Mouse (Mus musculus): Measurements from ENCODE around the gene Rabac1.

The Rabac1 gene

DNA sequence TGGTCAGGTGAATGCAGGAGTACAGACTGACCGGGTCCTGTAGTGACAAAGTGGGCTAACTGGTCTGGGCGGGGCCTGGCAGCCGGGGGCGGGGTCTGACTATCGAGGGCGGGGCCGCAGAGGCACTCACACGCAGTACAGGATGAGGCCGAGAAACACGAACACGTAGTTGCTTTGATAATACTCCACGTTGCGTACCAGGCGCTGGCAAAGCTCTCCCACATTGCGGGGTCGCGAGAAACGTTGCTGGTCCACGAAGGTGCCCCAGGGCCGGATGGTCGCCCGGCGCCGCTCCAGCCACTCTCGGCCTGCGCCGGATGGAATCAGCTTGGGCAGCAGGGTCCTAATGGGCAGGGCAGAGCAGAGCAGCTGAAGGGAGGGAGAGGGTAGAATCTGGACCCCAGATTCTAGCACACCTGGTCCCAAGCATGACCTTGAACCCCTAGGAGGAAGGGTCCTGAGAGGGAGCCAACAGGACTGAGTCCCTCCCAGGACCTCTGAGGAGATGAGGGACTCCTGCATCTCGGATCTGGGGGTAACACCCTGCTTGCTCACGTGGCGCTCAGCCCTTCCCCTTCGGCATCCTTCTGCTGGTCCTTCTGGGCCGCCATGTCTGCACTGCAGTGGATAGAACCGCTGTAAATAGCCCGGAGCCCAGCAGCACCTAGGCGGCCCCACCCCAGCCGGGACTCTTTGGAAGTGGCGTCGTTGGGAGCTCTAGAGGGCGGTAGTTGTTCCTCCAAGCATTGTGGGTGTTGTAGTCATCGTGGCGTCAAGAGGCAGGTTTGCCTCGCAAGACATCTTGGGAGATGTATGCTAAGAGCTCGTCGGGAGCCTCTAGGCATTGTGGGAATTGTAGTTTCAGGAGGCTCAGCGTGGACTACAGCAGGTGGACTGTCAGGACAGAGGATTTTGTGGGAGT is at the start of gene Rabac1:
Gene Rabac1 (minus strand): TSS at position 783 of the 922 bp plus-strand sequence.
- in situ Hi-C loops (cut with MboI, MseI), result loop anchor here in 1 of 2 experiments (25.0 kb wide), 1 partner anchor 885 kb away; the partner anchor contains the start of gene Zfp180

DNA sequence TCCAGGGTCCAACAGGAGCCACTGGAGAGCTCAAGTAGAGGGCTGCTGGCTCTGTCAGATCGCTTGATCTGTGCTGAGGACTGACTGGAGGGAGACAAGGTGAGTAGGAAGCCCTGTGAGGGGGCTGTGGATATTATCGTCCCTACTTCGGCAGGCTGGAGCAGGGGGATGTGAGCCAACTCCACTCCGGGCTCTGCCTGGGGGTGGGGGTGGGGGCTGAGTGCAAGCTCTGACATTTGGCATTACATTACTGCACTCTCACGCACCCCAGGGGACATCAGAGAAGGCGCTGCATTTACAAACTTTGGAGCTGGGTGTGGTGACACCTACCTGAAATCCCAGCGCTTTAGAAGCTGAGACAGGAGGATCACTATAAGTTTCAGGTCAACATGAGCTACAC is 39.0 kb upstream of the Rabac1 start:
- in situ Hi-C loops (cut with MboI, MseI), result no loop called here

DNA sequence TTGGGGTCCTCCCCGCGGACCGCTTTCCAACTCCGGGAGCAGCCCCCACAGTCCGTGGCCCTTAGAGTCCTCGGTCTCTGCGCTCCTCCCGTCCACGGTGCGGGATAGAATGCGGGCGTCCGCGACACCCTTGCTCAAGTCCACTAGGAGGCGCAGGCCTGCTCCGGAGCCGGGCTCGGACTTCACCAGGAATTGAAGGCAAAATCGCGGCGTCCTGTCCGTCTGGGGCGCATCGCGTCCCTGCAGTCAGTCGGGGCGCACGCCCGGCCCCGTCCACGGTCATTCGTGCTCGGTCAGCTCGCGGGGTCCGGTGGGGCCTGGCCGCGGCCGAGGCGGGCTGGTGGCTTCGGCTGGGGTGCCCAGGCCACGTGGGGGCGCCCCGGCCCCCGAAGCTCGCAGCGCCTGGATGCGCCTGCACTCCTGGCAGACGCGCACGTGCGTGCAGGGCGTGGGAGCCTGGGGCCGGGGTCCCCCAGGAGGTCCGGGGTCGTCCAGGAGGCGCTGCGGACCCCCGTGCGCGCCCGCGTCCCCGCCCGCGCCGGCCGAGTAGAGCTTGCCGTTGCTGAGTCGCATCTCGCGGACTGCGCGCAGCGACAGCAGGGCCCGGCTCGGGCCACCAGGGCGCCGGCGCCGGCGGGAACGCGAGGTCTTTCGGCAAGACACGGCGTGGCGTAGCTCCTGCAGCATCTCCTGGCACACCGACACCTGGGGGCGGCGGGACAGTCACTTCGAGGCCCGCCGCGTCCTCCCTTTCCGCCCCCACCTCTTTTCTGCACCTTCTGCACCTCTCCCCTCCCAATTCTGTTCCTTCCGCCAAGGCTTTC is 37.7 kb upstream of the Rabac1 start:
- in situ Hi-C loops (cut with MboI, MseI), result no loop called here

DNA sequence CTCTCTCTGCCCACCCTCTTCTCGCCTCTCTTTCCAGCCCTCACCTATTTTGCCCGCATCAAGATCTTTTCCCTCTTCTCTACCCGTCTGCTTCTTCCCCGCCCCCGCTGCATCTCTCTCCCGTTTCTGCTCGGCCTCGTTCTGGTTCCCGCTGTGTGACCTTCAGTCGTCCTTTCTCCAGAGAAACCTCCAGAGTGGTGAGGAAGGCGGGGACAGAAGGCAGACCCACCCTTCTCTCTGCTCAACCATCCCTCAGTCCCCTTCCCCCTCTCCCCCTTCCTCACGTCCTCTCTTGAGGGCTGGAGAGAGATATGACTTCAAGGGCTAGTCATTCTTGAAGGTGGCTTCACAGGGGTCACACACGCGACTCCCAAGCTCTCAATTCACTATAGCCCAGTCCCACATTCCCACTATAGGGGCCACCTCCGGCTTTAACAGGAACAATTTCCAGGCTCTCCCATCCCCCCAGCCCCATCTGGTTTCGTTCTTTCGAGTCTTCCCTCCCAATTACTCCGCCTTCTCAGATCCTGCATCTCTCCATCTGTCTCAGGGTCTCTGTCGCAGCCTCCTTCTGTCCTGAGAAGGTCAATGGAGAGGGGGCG is 36.6 kb upstream of the Rabac1 start:
- in situ Hi-C loops (cut with MboI, MseI), result no loop called here

DNA sequence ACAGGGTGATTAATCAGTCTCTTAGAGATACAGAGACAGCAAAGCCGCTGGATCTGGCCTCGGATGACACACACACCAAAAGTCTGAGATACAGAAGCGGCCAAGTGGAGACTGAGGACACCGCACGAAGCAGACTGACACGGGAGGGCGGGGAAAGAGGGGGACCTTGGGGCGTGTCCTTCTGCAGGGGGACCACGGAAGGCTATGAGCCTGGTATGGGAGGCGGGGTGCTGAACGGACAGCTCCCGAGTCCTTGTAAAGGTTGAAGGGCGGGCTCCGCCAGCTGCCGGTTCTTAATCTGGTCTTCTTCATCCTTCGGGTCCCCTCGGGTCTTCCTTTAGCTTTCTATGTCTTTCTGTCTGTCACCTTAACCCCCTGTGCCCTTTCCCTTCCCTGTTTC is 36.1 kb upstream of the Rabac1 start:
- in situ Hi-C loops (cut with MboI, MseI), result no loop called here

DNA sequence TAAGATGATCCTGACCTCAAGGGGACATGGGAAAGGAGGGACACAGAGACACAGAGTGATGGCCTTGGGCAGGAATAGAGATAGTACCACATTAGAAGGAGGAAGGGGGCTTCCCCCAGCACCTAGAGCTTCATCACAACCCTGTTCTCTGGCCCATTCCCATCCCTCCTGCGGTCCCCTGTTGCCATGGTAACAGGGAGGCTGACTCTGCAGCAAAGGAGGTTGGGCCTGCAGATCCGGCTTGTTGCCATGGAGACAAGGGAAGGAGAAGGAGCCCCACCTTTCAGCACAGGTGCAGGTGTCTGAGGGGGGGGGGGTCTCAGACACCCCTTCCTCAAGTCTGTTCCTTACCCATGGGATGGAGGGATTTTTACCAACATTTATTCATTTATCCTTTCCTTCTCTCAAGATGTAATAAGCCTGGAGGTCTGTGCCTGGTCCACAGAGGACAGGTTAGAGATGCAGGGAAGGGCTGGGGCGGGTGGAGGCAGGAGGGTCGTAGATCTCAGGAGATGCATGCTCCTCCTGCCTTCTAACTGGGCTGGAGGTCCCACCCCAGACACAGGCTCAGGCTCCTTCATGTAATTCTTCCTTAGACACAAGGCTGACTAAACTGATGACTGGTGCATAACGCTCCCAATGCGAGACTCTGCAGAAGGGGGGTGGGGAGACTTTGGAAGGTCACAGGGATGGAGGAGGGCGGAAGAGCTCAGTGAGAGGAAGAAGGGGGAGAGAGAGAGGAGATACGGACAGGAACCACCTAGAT is 35.2 kb upstream of the Rabac1 start:
- in situ Hi-C loops (cut with MboI, MseI), result no loop called here

DNA sequence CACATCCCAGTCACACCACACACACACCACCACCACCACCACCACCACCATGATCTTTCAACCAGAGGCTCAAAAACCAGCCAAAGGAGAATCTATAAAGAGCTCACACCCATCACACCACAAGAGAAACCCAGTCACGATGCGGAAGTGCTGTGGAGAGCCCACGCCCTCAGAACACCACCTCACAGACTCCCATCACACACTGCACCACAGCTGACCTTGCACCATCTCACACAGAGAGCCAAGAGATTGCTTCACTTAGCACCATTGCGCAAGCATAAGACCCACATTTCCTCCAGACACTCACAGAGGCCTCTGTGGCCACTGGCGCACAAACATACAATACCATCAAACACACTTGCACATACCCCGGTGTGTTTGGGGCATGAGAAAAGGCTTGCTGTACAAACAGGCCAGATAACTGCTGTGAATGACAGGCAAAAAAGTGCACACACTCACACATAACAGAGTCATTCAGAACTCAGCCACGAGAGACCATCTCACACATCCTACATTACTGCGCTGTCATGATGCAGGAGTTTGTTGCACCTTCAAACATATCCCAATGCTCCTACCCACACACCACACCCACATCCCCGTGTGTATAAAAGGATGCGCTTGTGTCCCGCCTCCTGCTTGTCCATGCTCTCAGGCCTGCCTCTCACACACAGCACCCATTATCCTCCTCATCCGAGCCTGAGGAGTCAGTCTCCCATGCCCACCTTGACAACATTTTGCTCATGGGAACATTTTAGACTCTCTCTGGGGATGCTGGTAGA is 34.2 kb upstream of the Rabac1 start:
- in situ Hi-C loops (cut with MboI, MseI), result no loop called here

DNA sequence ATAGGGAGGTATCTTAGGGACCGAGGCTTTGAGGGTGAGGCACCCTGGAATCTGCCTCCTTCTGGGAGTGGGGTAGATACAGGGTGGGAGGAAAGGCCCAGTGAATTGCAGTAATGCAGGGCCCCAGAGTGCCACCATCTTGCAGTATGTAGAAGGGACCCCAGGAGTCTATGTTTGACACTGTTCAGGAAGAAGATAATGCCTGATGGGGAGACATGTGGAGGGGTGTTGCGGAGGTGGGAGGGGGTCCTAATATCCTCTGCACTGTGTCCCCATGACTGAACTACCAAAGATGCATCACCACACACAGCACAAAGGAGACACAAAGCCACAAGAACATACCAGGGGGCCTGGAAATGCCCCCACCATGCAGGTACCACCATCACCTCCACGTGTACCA is 33.6 kb upstream of the Rabac1 start:
- in situ Hi-C loops (cut with MboI, MseI), result no loop called here

DNA sequence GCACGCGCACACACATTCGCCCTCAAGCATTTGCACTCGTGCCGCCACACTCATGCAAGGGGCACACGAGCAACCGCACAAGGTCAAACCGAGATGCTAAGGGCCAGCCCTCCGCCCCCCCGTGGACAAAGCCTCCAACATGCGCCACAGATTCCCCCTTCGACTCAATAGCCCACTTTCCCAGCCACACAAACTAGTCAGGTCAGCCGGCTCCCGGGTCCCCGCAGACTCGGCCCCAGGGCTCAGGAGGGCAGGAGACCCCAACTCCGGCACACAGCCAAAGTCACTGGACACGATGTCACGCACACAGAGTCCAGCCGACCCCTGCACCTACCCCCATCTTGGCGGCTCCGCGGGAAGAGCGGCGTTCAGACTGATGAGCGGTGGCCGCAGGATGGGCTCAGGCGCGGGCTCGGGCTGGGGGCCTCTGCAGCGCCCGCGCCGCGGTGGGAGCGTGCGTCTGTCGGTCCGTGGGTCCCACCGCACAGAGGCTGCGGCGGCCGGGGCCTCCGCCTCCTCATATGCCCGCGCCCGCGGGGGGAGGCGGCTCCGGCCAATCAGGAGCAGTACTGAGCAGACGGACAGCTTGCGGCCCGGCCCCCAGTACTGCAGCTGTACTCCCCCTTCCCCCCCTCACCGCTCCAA is 33.0 kb upstream of the Rabac1 start, which contains the start of gene Atp1a3:
Gene Atp1a3 (minus strand): TSS at position 538 of the 645 bp plus-strand sequence.
- in situ Hi-C loops (cut with MboI, MseI), result no loop called here

DNA sequence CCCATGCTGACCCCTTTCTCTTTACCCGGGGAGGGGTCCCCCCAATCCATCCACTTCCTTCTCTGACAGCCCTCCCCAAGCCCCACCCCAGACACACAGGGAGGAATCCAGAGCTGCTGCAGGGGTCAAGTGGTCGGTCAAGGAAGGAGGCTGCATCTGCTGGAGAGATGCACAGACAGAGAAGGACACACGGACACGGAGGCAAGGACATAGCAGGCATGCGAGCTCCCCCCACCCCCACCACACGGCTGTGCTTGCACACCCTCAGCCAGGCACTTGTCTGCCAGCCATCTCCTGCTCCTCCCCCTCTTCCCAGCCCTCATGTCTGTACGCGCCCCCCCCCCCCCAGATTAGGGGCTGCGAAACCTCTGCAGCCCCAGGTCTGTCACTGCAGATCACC is 32.3 kb upstream of the Rabac1 start:
- in situ Hi-C loops (cut with MboI, MseI), result no loop called here

DNA sequence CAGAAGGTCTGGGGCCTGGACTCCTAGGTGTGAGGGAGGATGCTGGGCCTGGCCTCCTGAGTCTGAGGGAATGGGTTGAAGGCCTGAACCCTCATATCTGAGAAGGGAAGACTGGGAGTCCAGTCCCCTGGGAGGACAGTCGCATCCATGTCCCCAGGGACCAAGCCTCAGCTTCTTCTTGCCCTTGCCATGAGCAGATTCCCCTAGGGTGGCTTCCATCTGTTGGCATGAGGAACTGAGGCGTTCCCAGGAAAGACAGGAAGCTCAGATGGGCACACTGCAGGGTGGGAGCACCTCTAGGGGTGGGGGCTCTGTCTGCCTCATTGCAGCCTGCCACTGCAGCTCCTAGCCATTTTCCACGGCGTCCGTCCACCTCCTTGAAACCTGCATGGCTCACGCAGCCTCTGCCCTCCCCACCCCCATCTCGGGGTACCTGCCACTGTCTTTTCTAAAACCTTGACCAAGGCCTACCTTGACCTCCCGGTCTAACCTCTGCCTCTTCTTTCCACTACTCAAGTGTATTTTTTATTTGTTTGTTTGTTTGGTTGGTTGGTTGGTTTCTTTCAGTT is 31.4 kb upstream of the Rabac1 start:
- in situ Hi-C loops (cut with MboI, MseI), result no loop called here

DNA sequence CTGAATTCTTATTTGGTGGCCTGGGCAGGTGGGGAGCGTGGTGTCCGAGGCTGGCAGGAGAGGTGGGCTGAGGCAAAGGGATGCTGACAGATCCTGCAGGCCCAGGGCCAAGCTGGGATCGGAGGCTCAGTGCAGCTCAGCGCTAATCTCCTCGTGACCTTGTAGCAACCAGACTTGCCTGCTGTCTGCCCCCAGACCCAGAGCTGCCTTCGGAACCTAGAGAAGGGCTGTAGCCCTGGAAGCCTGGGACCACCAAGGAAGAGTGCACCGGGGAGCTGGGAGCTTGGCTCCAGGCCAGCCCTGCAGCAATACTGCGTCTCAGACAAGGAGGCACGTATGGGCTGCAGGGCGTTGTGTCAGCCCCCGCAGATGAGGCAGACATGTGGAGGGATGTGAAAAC is 30.7 kb upstream of the Rabac1 start:
- in situ Hi-C loops (cut with MboI, MseI), result no loop called here

DNA sequence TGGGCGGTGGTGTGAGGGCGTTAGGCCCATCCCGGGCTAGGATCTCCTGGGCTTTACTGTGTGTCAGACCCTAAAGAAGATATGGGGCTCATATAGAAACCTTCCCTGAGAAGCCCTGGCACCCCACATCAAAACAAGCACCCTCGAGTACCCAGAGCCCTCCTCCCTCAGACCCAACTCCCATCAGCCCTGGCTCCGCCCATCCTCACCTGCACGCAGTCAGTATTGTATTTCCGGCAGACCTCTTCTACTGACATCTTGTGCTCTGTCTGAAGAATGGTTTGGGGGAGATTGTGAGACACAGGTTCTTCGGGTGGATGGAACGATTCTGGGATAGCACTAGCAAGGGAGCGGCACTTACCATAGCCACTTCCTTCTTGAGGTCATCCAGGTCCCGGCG is 28.2 kb upstream of the Rabac1 start:
- in situ Hi-C loops (cut with MboI, MseI), result no loop called here

DNA sequence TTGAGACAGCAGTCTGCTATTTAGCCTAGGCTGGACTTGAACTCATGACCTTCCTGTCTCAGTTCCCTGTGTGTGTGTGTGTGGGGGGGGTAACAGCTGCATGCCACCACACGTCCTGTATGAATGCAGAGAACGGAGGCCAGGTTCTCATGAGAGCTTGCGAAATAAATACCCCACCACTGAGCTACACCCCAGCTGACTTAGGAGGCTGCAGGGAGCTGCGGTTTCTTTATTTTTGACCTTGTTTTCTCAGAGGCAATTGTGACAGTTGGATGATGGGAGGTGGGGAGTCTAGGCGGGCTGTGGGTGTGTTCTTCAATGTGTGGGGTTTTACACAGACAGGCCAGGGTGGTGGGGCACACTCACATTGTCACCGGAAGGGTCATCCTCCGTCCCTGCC is 27.7 kb upstream of the Rabac1 start:
- in situ Hi-C loops (cut with MboI, MseI), result no loop called here

DNA sequence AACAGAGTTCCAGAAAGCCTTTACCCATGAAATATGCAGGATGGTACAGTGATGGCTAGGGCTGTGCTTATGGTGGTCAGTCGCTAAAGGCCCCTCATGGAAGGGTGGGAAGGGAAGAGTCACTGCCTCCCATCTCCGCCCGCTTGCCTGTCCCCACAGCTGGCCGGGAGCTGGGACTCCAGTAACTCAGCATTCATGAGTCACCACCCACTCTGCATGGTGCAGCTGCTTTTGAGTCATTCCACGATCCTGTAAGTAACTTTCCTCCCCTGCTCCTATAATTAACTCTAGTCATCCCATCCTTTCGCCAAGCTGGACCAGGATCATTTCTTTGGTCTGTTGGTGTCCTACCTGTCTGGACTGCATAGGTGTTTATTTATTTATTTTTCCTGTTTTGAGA is 20.5 kb upstream of the Rabac1 start:
- in situ Hi-C loops (cut with MboI, MseI), result no loop called here

DNA sequence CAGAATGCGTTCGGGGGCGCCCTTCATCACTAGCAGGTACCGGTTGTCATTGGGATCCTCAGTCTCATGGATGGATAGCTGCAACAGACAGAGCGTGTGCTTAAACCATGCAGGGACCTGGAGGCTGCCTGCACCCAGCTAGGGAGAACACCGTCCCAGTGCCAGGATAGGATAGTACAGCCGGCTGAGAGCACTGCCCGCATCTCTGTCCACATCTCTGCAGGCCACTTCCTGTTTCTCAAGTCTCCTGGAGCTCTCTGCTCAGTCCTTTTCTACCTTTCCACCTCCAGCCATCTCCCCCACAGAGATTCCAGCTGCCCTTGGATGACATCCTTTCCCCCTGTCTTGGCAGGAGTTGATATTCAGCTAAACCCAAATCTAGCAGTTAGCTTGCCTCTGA is 17.9 kb upstream of the Rabac1 start:
- in situ Hi-C loops (cut with MboI, MseI), result no loop called here

DNA sequence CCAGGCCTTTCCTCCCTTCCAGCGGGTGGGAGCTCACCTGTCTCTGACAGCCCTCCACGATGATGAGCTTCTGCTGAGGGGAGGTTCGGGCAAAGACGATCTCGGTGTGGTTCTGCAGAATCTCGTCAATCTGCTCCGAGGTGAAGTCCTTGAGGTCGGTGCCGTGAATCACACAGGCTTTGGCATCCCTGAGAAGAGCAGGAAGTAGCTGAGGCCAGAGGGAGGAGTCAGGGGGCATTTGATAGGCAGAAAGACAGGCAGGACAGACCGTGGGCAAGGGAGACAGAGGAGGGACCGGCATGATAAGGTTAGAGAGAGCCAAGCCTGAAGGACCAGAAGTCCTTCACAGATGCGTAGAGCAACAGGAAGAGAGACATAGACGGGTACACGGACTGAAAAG is 15.4 kb upstream of the Rabac1 start:
- in situ Hi-C loops (cut with MboI, MseI), result no loop called here

DNA sequence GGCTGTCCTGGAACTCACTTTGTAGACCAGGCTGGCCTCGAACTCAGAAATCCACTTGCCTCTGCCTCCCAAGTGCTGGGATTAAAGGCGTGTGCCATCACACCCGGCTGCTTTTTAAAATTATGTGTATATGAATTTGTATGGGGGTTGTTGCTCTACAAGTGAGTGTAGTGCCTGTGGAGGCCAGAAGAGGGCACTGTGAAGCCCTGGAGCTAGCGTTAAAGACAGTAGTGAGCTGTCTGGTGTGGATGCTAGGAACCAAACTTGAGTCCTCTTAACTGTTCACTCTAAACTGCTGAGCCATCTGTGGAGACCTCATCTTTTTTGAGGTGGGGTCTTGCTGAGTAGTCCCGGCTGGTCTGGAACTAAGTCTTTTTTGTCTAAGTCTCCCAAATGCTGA is 13.2 kb upstream of the Rabac1 start:
- in situ Hi-C loops (cut with MboI, MseI), result no loop called here

DNA sequence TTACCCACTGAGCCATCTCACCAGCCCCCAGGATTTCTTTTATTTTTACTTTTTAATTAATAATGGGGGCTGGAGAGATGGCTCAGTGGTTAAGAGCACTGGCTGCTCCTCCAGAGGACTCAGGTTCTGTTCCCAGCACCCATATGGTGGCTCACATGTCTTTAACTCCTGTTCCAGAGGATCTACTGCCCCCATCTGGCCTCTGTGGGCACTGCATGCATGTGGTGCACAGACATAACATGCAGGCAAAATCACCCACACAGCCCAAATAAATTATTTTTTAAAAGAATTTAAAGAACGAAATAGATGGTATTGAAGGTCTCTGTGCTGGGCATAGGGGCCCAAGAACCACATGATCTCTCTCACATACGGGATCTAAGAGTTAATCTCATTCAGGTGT is 11.8 kb upstream of the Rabac1 start:
- in situ Hi-C loops (cut with MboI, MseI), result no loop called here

DNA sequence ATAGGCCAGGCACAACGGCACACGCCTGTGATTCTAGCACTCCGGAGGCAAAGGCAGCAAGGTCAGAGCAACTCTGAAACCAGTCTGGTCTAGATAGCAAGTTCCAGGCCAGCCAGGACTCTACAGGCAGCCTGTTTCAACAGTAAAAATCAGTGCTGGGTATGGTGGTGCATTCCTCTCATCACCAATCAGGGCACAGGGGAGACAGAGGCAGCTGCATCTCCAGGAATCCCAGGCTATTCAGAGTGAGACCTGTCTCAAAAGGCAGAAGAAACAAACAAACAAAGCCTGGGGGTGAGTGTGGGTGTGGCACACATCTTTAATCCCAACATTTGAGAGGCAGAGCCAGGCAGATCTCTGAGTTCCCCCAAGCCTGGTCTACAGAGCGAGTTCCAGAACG is 10.8 kb upstream of the Rabac1 start:
- in situ Hi-C loops (cut with MboI, MseI), result no loop called here

Measured in T-helper 17 cell (primary cell).